Mouse (Mus musculus) lung, postnatal 4 days (tissue): ENCODE measurements around the gene Elovl5.

Experiments
- DNase-seq, 2 experiments: peaks; one replicate each; pipeline ENCODE4 v3.0.0; 2021

Elovl5 gene

DNA sequence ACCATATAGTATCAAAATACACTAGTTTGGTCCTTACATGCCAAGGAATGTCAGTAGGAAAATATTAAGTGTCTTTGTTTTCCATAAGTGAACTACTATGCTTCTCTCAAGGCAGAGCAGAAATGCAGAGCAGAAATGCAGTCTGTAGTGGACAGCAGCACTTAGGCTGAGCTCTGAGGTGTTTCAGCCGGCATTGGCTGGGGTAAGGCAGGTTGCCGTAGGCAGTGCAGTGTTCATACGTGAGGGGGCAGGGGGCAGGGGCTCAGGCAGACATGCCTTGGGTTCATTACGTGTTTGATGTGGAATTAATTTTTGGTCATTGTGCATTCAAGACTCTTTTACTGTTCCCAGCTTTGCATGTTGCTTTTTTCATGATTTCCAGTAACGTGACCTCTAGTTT is 12.1 kb downstream of the Elovl5 start:
- no peak for DNase-seq

GRCm38 (mm10) chr9:77930036-77930859 is 13.1 kb downstream of the Elovl5 start:
- DNase-seq, result no peak

- no peak for DNase-seq
Observed at GRCm38 (mm10) chr9:77930860-77931184, 13.7 kb downstream of the Elovl5 start.

DNA sequence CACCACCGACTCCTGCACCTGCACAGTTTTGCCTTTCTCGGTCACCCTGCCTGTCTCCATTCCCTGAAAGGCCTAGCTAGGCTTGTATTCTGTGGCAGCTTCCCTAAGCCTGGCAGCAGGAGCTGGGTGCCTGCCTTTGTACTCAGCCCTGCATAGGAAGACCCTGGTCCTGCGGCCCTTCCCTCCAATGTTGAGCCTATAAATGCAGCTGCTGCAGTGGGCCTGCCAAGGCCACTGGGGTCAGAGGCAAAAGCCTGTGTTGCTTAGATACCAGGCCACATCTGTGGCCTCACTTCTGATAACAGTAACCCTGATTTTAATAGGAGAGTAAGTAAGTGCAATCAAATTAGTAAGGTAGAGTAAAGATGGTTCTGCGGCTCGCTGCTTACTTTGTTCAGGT is 14.6 kb downstream of the Elovl5 start:
- DNase-seq, result no peak

DNA sequence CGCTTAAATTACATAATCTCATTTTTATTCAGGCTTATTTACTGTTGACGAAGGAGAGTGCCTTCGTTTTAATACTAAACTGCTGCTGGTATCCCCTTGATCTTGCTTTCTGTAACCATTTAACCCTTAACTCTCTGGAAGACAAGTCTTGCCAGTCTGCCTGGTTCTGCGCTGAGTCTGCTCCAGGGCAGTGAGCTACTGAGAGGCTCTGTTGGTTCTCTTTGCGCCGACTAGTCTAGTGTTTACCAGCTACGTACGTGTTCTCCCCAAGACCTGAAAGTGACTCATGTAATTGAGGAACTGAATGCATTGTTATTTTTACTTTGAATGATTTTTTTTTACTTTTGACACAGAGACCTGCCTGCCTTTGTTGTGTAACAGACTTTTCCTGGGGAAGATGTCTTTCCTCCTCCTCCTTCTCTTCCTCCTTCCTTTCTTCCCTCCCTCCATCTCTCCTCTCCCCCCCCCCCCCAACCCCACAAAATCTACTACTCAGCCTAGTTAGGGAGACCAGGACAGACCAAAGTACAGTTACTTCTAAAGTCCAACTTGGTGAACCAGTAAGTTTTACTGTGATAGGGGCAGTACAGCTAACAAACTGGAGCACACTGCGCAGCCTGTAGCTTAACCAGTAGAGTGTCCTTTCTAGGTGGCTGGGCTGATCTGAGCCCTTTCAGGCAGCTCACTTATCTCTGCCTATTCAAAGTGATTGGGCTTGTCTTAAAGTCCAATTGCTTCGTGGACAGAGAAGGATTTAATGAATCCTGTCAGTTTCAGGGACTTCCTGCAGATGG is 18.9 kb downstream of the Elovl5 start:
- no peak for DNase-seq

DNA sequence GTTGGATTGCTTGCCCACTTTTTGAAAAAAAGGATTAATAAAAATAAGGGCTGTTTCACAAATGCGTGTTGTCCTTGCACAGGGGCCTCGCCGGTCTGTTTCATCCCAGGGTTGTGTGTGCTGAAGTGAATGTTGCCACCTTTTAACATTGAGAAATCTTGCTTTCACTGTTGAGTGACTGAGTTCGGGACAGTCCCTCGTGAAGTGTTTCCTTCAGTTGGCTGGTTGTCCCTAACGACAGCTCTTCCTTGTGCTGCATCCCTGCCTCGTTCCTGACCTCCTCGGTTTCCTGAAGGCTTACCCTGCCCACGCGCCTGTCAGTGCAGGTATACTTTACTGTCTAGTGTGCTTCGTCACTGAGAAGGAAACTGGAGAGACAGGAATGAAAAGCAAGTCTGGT is 20.7 kb downstream of the Elovl5 start:
- DNase-seq, result no peak

DNA sequence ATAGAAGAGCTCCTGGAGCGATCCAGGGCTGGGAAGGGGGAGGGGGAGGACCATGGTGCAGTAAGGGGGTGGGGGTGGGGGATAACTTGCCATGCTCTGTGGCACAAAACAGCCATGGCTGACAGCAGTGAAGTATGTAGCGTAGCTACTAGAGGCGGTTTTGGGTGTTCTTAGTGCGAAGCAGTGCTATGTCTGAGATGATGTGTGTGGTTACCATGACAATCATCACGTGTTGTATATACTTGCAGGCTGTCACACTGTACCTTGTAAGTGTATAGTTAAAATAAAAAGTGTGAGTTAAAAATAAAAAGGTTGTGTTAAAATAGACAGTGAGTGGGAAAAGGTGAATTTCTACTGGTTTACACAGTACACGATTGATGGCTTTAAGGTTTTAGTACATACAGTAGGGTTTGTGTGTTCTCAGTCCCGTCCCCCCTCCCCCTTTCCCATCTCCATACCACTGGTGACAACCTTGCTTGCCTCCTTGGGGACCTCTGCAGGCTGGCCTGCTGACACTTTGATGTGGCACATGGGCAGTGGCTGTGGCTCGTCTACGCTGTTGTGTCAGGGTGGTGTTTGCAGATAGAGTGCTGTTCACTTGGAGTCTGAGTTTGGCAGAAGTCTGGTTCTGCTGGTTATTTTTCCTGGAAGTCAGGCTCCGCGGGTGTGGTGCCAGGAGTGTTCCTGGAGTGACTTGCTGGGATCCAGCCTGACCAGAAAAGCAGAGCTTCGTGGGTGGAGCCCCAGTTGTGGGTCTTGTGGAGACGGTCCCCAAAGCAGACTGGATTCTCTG is 21.8 kb downstream of the Elovl5 start:
- peak; percentile 62 to 78 for DNase-seq

DNA sequence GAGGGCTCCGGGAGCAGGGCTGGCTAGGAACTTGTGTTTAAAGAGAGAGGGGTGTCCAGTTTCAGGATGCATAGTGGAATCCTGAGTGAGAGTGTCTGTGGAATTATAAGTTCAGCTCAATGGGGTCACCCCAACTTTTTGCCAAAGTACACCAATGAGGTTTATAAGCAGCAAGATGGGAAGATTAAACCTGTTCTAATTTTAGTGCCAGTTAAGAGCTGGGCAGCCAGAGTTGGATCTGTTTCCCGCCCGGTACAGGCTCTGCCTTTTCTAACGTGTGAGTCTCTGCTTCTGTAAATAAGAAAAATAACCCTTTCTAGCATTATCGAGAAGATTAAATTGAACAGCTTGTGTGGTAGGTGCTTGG is 22.4 kb downstream of the Elovl5 start:
- DNase-seq, result no peak

- DNase-seq, result peak in 1 of 2 experiments; percentile 56
Observed at GRCm38 (mm10) chr9:77941058-77941457, 23.9 kb downstream of the Elovl5 start.

GRCm38 (mm10) chr9:77941836-77942235 is 24.7 kb downstream of the Elovl5 start:
- peak in 1 of 2 experiments; percentile 63 for DNase-seq

- DNase-seq, result no peak
Observed at GRCm38 (mm10) chr9:77942411-77942810, 25.2 kb downstream of the Elovl5 start.

DNA sequence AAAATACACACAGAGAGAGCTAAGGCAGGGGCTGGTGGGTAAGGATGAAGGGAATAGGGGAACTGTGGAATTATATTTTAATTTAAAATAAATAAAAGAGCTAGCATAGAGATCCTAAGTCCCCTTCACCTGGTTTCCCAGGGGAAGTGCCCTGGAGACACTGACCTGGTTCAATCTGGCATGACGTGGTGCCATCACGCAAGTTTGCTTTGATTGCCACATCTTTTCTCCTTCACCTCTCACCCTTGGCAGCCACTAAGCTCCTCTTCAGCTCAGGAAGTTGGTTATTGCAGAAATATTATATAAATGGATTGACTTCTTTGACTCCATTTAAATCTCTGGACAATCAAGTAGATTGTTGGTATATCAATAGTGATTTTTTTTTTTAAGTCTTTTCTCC is 26.2 kb downstream of the Elovl5 start:
- no peak for DNase-seq

GRCm38 (mm10) chr9:77944195-77944594 is 27.0 kb downstream of the Elovl5 start:
- no peak for DNase-seq

GRCm38 (mm10) chr9:77945792-77946666 is 28.9 kb downstream of the Elovl5 start:
- DNase-seq, result no peak

- no peak for DNase-seq
Observed at GRCm38 (mm10) chr9:77948214-77948613, 31.1 kb downstream of the Elovl5 start.

DNA sequence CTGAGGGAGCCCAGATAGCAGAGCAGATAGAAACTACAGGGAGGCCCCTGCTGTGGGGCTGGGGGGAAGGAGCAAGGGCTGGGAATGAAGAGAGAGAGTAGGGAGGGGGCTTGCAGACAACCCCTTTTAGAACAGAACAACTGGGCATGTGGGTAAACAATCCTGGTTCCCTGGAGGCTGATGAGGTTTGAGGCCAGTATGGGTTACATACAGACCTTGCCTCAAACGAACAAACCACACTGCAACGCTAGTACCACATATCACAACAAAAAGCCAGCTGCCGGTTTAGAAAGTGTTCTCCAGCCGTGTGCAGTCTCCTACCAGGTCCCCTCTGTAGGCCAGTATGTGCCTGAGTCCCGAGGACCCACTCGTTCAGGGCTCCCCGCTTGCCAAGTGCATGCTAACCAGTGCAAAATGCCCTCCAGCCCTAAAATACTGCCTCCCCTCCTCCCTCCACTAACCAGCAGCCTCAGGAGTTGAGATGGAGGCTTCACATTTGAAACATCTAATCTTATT is 32.6 kb downstream of the Elovl5 start:
- DNase-seq, result no peak

- no peak for DNase-seq
Observed at GRCm38 (mm10) chr9:77950841-77951475, 33.8 kb downstream of the Elovl5 start.

DNA sequence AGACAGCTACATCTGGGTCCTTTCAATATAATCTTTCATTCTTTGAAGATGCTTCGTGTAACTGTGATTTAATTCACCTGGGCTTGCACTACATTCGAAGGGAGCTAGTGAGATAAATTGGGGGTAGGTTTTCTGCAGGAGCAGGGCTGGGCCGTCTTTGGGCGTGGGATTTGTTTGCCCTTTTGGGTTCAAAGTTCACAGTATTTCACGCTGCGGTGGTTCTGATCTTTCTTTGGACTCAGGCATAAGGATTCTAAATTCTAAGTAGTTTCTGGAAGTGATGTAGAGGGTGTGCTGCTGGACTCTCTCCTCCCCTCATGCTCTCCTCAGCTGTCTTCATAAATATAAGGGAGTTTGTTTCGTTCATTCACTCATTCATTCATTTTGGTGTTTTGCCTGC is 34.8 kb downstream of the Elovl5 start:
- DNase-seq, result no peak

DNA sequence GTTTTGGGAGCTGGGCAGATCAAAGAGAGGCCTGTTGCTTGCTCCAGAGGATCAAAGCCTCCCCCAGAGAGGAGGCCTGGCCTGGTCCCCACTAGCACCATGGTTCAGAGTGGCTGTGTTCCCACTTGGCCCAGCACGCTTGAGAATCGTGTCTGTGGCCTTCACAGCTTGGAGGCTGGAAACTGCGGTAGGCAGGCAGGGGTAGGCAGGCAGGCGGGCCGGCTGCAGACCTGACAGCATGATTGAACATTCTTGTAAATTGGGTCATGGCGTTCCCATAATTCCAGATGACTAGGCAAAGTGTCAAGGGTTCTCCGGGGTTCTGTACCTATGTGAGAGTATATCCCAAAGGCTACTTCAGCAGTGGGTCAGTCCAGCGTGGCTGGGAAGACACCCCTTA is 35.9 kb downstream of the Elovl5 start:
- DNase-seq, result no peak

DNA sequence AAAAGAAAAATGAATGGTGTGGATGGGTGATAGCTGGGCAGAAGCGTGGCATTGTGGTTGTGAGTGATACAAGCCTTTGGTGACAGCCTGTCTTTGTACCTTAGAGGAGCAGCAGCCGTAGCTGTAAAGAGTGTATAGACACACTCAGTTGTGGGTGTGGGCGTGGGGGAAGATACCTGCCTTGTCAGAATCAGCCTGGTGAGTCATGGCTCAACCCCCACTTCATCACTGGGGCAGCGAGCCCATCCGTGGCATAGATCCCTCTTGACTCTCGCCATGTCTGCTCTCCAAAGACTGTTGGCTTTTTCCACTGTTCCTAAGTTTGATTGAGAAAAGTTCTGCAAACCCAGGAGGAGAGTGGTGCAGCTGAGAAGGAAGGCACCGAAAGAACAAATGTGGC is 37.3 kb downstream of the Elovl5 start:
- no peak for DNase-seq

DNA sequence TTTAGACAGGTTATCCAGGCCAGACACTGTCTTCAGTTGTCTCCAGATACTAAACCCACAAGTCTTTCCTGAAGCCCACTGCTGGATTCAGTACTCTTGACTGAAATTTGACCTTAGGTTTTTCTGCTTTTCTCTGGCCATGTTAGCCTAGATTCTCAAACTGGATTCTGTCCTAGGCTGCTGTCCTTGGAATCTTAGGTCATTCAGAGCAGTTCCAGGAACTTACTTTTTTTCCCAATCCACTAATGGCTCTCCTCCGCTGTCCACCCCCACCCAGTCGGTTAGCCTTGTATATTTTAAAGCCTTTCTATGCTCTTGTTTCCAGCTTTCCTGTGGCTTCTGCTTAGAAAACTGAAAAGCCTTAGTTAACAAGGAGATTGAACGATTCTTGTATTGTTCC is 37.8 kb downstream of the Elovl5 start:
- DNase-seq, result no peak

- no peak for DNase-seq
Observed at GRCm38 (mm10) chr9:77955511-77955910, 38.3 kb downstream of the Elovl5 start.
